10 mouse cellular contexts compared by ENCODE assay signal in the genomic region with DNA sequence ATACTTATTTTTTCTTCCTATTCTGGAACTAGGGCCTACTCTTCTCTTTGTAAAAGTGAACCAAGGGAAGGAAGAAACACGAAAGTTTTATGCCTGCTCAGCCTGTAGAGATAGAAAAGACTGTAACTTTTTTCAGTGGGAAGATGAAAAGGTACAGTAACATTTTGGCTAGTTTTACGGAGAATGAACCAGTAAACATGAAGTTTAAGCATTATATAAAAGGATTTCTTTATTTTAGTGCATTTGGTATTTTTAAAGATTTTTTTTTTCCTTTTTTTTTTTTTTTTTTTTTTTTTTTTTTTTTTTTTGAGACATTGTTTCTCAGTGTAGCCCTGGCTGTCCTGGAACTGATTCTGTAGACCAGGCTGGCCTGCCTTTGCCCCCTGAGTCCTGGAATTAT. TPM values are rescaled to one million over a fixed set of nuclear protein-coding genes. Genes with fewer than 3 reads are reported as not detected.
A peak's percentile ranks its signal among the peaks of the same experiment; 100 is the strongest.
DNase-seq lines count a peak whose midpoint lies in the region; ATAC-seq lines count a peak whose summit lies in the region.
"Had no signal": no experiment of that assay in that cellular context is flagged by ENCODE, and none has a peak within 500 bp of the region (broad histone marks: within the 10 kb centered on the region; RNA-seq: fewer than 3 reads in every experiment).

No protein-coding gene starts in this region.

- ATAC-seq in liver, embryonic 11.5 days (replicated peaks; ENCODE audit: low FRiP score): no peak
- no peak for ATAC-seq in intestine, embryonic 14.5 days (replicated peaks; ENCODE audit: low FRiP score, low TSS enrichment, low read depth)
- no peak for ATAC-seq in midbrain, embryonic 14.5 days (ENCODE audit: low FRiP score, low TSS enrichment)

- H3K9me3 ChIP-seq in liver, embryonic 11.5 days (ENCODE audit: control insufficient read depth, low read length): no peaks in the 10 kb centered on the region
- H3K9me3 ChIP-seq in intestine, embryonic 14.5 days (ENCODE audit: control insufficient read depth, low read length): no peaks in the 10 kb centered on the region
- H3K9me3 ChIP-seq in midbrain, embryonic 14.5 days (ENCODE audit: control insufficient read depth, low read length): no peaks in the 10 kb centered on the region

- H3K4me3 ChIP-seq in liver, embryonic 11.5 days (ENCODE audit: low read depth, low read length): peak overlapping the region; percentile 89
- H3K4me3 ChIP-seq in intestine, embryonic 14.5 days (ENCODE audit: low read depth, low read length): 0 out of 2 replicates have a peak overlapping the region, but pooled peaks have one; percentile 67
- peak overlapping the region; percentile 82; the same call in 1 of the 2 replicates for H3K4me3 ChIP-seq in midbrain, embryonic 14.5 days (replicated peaks; ENCODE audit: low read depth, low read length)

- H3K27me3 ChIP-seq in liver, embryonic 11.5 days (replicated peaks; ENCODE audit: control insufficient read depth, insufficient read depth, low read length): no peaks in the 10 kb centered on the region
- H3K27me3 ChIP-seq in intestine, embryonic 14.5 days (replicated peaks; ENCODE audit: control insufficient read depth, insufficient read depth, low read length): no peaks in the 10 kb centered on the region
- no peaks in the 10 kb centered on the region for H3K27me3 ChIP-seq in midbrain, embryonic 14.5 days (ENCODE audit: control insufficient read depth, insufficient read depth, low read length)

- H3K4me2 ChIP-seq in liver, embryonic 11.5 days: peak overlapping the region; percentile 58
- peak overlapping the region; percentile 72 for H3K4me2 ChIP-seq in intestine, embryonic 14.5 days (ENCODE audit: low read length)
- peak overlapping the region; percentile 62 for H3K4me2 ChIP-seq in midbrain, embryonic 14.5 days (ENCODE audit: low read length)

- no peaks in the 10 kb centered on the region for H3K4me1 ChIP-seq in liver, embryonic 11.5 days (replicated peaks; ENCODE audit: control insufficient read depth, insufficient read depth, low read length)
- no peaks in the 10 kb centered on the region; the same call in 1 of the 2 replicates for H3K4me1 ChIP-seq in intestine, embryonic 14.5 days (replicated peaks; ENCODE audit: control insufficient read depth, insufficient read depth, low read length)
- H3K4me1 ChIP-seq in midbrain, embryonic 14.5 days (ENCODE audit: control insufficient read depth, insufficient read depth, low read length): no peaks in the 10 kb centered on the region

- H3K27ac ChIP-seq in liver, embryonic 11.5 days (ENCODE audit: low read depth, low read length): no peak overlapping the region
- H3K27ac ChIP-seq in intestine, embryonic 14.5 days (ENCODE audit: low read depth): no peak overlapping the region
- H3K27ac ChIP-seq in midbrain, embryonic 14.5 days (replicated peaks; ENCODE audit: low read depth, low read length): no peak overlapping the region

- no peak overlapping the region for H3K9ac ChIP-seq in liver, embryonic 11.5 days (ENCODE audit: low read depth, low read length)
- no peak overlapping the region for H3K9ac ChIP-seq in intestine, embryonic 14.5 days (ENCODE audit: low read length)
- no peak overlapping the region for H3K9ac ChIP-seq in midbrain, embryonic 14.5 days (replicated peaks; ENCODE audit: low read length)

- H3K36me3 ChIP-seq in liver, embryonic 11.5 days (ENCODE audit: control insufficient read depth, insufficient read depth, low read length): no peaks in the 10 kb centered on the region
- H3K36me3 ChIP-seq in intestine, embryonic 14.5 days (ENCODE audit: control insufficient read depth, insufficient read depth, low read length): peaks cover 22% of the 10 kb centered on the region; the same call in 1 of the 2 replicates
- peaks cover 8% of the 10 kb centered on the region; the same call in 1 of the 2 replicates for H3K36me3 ChIP-seq in midbrain, embryonic 14.5 days (ENCODE audit: control insufficient read depth, insufficient read depth, low read length)

- peak; percentile 5 for DNase-seq in embryo, embryonic 10.5 days (ENCODE audit: low spot score)
- DNase-seq in embryo, embryonic 9.5 days (ENCODE audit: extremely low spot score): no peak
- DNase-seq in liver, embryonic 11.5 days (ENCODE audit: low spot score): no peak
- DNase-seq in liver: no peak
- DNase-seq in intestine, embryonic 14.5 days (ENCODE audit: low spot score): no peak
- no peak for DNase-seq in midbrain, embryonic 14.5 days
- DNase-seq in adrenal gland, postnatal 36 days: no peak
- no peak for DNase-seq in left cerebral cortex, adult 8-10 months (ENCODE audit: low spot score in 2 of 2)
- DNase-seq: heart, adult 18-20 months; lung, postnatal 14 days had no signal

- WGBS in liver, embryonic 11.5 days: 76% methylated on average over 2 of the region's 2 CpGs
- WGBS in intestine, embryonic 14.5 days: 80% methylated on average over 2 of the region's 2 CpGs
- 78% methylated on average over 2 of the region's 2 CpGs for WGBS in midbrain, embryonic 14.5 days

RNA-seq across cellular contexts. Expression of a gene that starts 8.7 kb away (rescaled TPM):
- polyA plus RNA-seq in liver, embryonic 11.5 days (2014; fragmentation: Nextera tagmentation; extraction: Ambion mirVana): 17.1 and 17.5 TPM in 2 replicates
- 13.6 and 17.6 TPM in 2 replicates for polyA plus RNA-seq in intestine, embryonic 14.5 days (2014; fragmentation: Nextera tagmentation; extraction: Ambion mirVana)
- polyA plus RNA-seq in midbrain, embryonic 14.5 days (2014; fragmentation: Nextera tagmentation; extraction: Ambion mirVana): 8.2 and 13.1 TPM in 2 replicates
- total RNA-seq in adrenal gland, postnatal 36 days (2021): 10 to 100 TPM in 1 of 2 experiments, 1 to 10 TPM in 1; 9.5 to 11.2 TPM
- total RNA-seq in left cerebral cortex, adult 8-10 months (2022): 10 to 100 TPM in 3 of 4 experiments, 1 to 10 TPM in 1; 9.9 to 12.4 (median 10.6) TPM

RNA-seq across cellular contexts. Expression of a gene that starts 42.6 kb away (rescaled TPM):
- 20.8 and 26.9 TPM in 2 replicates for polyA plus RNA-seq in liver, embryonic 11.5 days (2014; fragmentation: Nextera tagmentation; extraction: Ambion mirVana)
- polyA plus RNA-seq in intestine, embryonic 14.5 days (2014; fragmentation: Nextera tagmentation; extraction: Ambion mirVana): 18.8 and 21.5 TPM in 2 replicates
- polyA plus RNA-seq in midbrain, embryonic 14.5 days (2014; fragmentation: Nextera tagmentation; extraction: Ambion mirVana): 3.9 and 6.8 TPM in 2 replicates
- total RNA-seq in adrenal gland, postnatal 36 days (2021): 10 to 100 TPM; 11.4 to 11.7 TPM
- total RNA-seq in left cerebral cortex, adult 8-10 months (2022): 1 to 10 TPM; 1.3 to 2.1 (median 1.5) TPM

RNA-seq across cellular contexts. Expression of a gene that starts 49.9 kb away (rescaled TPM):
- 63.4 and 72.4 TPM in 2 replicates for polyA plus RNA-seq in liver, embryonic 11.5 days (2014; fragmentation: Nextera tagmentation; extraction: Ambion mirVana)
- polyA plus RNA-seq in intestine, embryonic 14.5 days (2014; fragmentation: Nextera tagmentation; extraction: Ambion mirVana): 92.1 and 102 TPM in 2 replicates
- polyA plus RNA-seq in midbrain, embryonic 14.5 days (2014; fragmentation: Nextera tagmentation; extraction: Ambion mirVana): 96.8 and 131 TPM in 2 replicates
- 10 to 100 TPM; 59.2 to 65.3 TPM for total RNA-seq in adrenal gland, postnatal 36 days (2021)
- total RNA-seq in left cerebral cortex, adult 8-10 months (2022): 10 to 100 TPM; 57.3 to 74.1 (median 67.4) TPM
